Mouse (Mus musculus) embryonic stem cell, embryonic (primary cell): ENCODE results near the gene Fam69b.

Experiments used
- CTCF ChIA-PET, 4 experiments: fragments of 300-600 bp in 2 of 4; fragments of 350-600 bp in 2 of 4; sonication (Branson Sonifier 250); formaldehyde crosslinking; loops; one replicate each; lab custom pipeline; 2022; ENCODE audit warnings: inconsistent platforms in 2 of 4; lab: Charles Lee
- POLR2A ChIA-PET, 4 experiments: fragments of 300-600 bp in 2 of 4; fragments of 350-600 bp in 2 of 4; sonication (Branson Sonifier 250); formaldehyde crosslinking; loops; one replicate each; lab custom pipeline; 2022; ENCODE audit warnings: antibody characterized with exemption in 4 of 4, inconsistent platforms in 1 of 4; lab: Charles Lee

The Fam69b gene

DNA sequence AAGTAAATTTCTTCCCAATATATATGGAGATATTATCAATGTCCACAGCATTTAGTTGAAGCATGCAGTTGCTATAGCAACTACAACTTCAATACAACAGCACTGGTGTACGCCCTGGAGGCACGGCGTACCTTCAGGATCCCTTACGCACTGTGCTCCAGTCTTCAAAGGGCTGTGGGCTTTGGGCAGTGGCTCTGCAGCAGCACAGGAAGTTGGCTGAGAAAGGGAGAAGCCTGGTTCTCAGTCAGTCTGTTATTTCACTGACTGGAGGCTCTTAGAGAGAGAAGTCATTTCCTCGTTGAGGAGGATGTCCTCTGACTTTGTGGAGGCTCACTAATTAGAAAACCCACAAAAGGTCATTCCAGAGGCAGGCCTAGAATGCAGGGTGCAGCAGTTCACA is 5.3 kb upstream of the Fam69b start:
- POLR2A ChIA-PET, result interaction anchor here in 2 of 4 experiments (1.7 to 39.5 kb wide), 5 partner anchors 11 to 19 kb away, joined by 14 to 1354 read pairs (median 37); partner anchors contain the start of genes Agpat2 (in 2 of the 2) and Fam69b (in 1 of the 2)
- CTCF ChIA-PET, result interaction anchor here in 1 of 4 experiments (2.1 kb wide), 1 partner anchor 29 kb away, joined by 4 read pairs; no protein-coding TSS in a partner anchor

DNA sequence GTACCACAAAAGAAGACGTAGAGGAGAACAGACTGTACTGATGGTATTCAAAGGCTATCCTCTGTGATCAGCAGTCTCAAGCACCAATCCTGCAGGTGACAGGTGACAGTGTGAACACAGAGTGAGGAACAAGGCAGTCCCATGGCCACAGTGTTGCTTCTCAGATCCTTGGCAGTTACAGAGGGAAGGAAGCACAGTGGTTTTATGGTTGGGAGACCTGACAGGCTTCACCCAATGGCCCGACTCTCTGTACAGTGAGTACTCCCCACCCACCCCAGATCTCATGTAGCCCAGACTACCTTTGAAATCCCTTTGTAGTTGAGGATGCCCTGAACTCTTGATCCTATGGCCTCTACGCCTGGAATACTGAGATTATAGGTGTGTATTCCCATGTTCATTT is 2.8 kb upstream of the Fam69b start:
- CTCF ChIA-PET, result interaction anchor here in 2 of 4 experiments (0.6 to 0.7 kb wide), 2 partner anchors 206 to 1736 kb away, joined by 3 read pairs; no protein-coding TSS in a partner anchor

DNA sequence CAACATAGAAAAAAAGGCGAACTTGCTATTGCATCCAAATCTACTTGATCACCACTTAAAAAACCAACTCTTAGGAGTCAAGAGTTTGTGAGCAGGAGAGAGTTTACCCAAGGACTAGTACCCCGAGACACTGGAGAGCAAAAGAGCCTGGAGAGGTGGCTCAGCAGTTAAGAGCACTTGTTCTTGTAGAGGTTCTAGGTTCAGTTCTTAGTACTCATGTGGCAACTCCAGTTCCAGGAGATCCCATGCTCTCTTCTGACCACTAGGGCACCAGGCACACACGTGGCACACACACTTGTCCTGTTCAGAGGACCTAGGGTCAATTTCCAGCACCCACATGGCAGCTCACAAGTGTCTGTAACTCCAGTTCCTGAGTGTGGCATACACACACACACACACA is 2.2 kb upstream of the Fam69b start:
- ChIA-PET POLR2A (interaction anchor here (0.7 to 17.8 kb wide), 5 partner anchors 9 to 587 kb away, joined by 3 to 1354 read pairs (median 73); partner anchors contain the start of genes Agpat2 (in 2 of the 4) and Gm20532 (in 1 of the 4)), CTCF (interaction anchor here in 3 of 4 experiments (0.6 to 0.7 kb wide), 4 partner anchors 49 to 1445 kb away, joined by 3 read pairs; partner anchors contain the start of gene Nrarp (in 1 of the 3))

More for the DNA sequence above, 2.8 kb upstream of the Fam69b start:
- POLR2A ChIA-PET, result interaction anchor here in 3 of 4 experiments (0.7 to 17.8 kb wide), 4 partner anchors 11 to 588 kb away, joined by 3 to 1354 read pairs (median 241); partner anchors contain the start of genes Agpat2 (in 2 of the 3) and Gm20532 (in 1 of the 3)

DNA sequence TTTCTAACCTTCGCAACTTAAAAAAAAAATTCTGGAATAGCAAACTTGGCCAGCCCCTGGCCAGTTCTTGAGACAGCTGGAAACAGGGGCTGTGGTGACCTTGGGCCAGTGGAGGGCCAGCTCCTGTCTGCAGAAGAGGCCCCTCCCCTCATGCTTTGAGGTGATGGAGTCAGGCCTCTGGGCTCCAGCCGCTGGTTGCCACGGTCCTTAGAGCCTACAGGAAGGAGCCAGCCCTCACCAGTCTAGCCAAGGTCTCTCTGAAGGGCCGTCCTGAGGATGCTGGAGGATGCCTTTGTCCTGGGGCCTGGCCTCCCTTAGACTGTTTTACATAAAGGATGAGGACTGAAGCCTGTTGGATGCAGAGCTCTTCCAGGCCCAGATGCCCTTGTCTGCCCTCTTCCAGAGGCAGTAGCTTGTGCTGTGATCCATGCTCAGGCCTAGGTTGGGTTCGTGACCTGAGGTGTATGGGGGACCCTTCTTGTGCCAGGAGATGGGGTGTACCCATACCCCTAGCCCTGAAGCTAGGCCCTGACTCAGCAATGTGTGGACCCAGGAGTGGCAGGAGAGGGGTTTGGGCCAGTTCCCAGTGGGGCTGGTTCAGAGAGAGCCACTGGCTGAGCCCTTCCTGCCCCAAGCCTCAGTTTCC is 658 bp downstream of the Fam69b start:
- CTCF ChIA-PET, result interaction anchor here in 2 of 4 experiments (0.8 to 2.5 kb wide), 3 partner anchors 18 to 35 kb away, joined by 4 to 8 read pairs (median 7); partner anchors contain the start of gene Agpat2 (in 1 of the 2)
- POLR2A ChIA-PET, result interaction anchor here in 3 of 4 experiments (0.6 to 17.8 kb wide), 22 partner anchors 8 to 283 kb away, joined by 3 to 1354 read pairs (median 5); partner anchors contain the start of genes Agpat2 (in 3 of the 3), Gm20532 (in 2 of the 3), Sec16a (in 1 of the 3) and Surf6 (in 1 of the 3)

DNA sequence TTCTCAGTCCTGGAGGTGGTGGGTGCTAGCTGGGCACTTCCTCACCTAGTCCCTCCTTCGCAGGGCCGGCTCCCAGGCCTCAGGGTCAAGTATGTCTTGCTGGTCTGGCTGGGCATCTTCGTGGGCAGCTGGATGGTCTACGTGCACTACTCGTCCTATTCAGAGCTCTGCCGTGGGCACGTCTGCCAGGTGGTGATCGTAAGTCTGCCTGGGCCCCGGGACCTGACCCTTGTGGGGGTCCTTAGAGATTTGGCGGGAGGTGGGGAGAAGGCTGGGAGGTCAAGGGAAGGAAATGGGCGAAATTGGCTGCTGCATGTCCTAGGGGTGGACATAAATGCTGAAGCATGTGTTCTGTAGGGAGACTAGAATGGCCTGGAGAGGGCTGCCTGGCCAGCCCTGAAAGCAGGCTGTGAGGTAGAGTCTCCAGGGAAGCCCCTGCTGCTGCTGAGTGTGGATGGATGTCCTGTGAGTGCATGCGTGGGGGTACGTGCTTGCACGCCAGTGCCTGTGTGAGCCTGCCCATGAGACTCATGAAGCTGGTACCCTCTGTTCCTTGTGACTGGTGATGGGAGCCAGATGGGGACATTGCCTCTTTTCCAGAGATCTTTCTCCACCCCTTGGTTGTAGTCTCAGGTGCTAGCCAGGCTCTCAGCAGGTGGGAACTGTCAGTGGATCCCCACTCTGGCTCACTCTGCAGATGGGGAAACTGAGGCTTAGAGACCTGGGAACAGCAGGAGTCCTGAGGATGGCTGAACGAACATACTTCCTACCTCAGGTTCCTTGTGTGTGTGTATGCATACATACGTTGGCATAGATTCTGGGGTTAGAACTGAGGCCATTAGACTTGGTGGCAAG is 4.5 kb downstream of the Fam69b start:
- CTCF ChIA-PET, result no interaction called here
- POLR2A ChIA-PET, result interaction anchor here (0.7 to 17.8 kb wide), 13 partner anchors 10 to 664 kb away, joined by 3 to 1354 read pairs (median 5); partner anchors contain the start of genes Agpat2 (in 2 of the 4), Egfl7 (in 1 of the 4) and Gm20532 (in 1 of the 4)

DNA sequence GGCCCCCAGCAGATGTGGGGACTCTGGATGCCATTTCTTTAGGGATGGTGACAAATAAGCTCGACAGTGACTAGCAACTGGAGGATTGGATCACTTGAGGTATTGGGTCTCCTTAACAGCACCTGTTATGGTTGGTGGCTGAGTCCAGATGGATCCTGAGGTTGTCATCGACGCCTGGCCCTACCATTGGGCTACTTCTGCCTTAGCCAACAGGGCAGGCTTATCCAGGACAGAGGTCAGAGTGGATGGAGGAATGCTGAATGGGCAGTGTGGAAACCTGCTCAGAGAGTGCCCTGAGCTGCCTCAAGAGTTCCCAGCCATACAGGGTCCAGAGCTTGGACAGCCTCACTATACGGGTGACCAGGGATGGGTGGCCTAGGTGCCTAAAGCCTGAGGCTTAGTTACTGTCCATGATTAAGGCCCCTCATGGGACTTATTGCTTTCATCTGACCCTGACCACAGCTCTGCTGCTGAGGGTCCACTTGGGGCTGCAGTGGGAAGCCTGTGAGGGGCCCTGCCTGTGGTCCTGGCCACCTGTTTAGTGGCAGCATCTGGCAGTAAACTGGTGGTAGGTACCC is 5.8 kb downstream of the Fam69b start:
- ChIA-PET POLR2A (interaction anchor here (0.6 to 17.8 kb wide), 34 partner anchors 6 to 1099 kb away, joined by 3 to 1354 read pairs (median 10); partner anchors contain the start of genes Agpat2 (in 4 of the 4), Gm20532 (in 2 of the 4), Egfl7 (in 1 of the 4) and Fam69b (in 1 of the 4)), CTCF (interaction anchor here in 2 of 4 experiments (0.6 to 3.5 kb wide), 4 partner anchors 13 to 69 kb away, joined by 3 to 17 read pairs (median 8); partner anchors contain the start of gene Agpat2 (in 1 of the 2))

DNA sequence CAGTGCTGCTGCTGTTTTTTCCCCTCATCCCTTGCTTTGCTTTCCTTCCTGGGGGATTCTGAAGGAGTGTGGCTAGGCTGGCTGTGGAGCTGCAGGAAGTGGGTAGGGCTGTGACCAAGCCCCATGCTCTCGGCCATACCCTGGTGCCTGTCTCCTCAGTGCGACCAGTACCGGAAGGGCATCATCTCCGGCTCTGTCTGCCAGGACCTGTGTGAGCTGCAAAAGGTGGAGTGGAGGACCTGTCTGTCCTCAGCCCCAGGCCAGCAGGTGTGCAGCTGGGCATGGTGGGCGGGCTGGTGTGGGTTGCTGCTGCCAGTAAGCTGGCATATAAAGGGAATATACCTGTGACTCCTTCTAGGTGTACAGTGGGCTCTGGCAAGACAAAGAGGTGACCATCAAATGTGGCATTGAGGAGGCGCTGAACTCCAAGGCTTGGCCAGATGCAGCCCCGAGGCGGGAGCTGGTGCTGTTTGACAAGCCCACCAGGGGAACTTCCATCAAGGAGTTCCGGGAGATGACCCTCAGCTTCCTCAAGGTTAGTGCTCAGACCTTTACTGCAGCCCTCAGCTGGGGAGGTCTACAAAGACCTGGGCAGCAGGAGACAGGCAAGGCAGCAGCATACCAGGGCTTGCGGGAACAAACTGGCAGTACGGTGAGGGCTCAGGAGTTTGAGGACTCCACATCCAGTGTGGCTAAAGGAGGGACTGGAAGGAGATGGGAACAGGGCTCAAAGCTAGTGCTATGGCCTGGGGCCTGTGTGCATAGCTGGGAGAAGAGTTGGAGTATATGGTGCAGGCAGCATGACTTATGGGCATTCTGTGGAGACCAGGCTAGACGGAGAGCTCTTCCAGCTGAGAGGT is 6.6 kb downstream of the Fam69b start:
- ChIA-PET CTCF (interaction anchor here (0.6 to 3.5 kb wide), 8 partner anchors 12 to 70 kb away, joined by 3 to 17 read pairs (median 6); partner anchors contain the start of gene Agpat2 (in 2 of the 4)), POLR2A (interaction anchor here (0.6 to 17.8 kb wide), 87 partner anchors 7 to 1100 kb away, joined by 3 to 1354 read pairs (median 4); partner anchors contain the start of genes Agpat2 (in 4 of the 4), Fam69b (in 2 of the 4), Gm20532 (in 2 of the 4) and Sec16a (in 2 of the 4))

DNA sequence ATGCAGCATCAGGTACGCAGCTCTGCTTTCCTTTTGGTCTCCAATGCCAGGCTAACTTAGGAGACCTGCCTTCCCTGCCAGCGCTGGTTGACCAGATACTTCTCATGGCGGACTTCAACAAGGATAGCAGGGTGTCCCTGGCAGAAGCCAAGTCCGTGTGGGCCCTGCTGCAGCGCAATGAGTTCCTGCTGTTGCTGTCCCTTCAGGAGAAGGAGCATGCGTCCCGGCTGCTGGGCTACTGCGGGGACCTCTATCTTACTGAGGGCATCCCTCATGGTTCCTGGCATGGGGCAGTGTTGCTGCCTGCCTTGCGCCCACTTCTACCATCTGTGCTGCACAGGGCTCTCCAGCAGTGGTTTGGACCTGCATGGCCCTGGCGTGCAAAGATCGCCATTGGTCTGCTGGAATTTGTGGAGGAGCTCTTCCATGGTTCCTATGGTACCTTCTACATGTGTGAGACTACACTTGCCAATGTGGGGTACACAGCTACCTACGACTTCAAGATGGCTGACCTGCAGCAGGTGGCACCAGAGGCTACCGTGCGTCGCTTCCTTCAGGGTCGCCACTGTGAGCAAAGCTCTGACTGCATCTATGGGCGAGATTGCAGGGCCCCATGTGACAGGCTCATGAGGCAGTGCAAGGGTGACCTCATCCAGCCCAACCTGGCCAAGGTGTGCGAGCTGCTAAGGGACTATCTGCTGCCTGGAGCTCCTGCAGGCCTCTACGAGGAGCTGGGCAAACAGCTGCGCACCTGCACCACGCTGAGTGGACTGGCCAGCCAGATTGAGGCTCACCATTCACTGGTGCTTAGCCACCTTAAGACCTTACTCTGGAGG is 7.5 kb downstream of the Fam69b start:
- ChIA-PET CTCF (interaction anchor here (0.6 to 3.5 kb wide), 16 partner anchors 11 to 602 kb away, joined by 3 to 17 read pairs (median 6); partner anchors contain the start of gene Agpat2 (in 3 of the 4)), POLR2A (interaction anchor here (0.6 to 17.8 kb wide), 137 partner anchors 8 to 1436 kb away, joined by 3 to 1354 read pairs (median 4); partner anchors contain the start of genes Agpat2 (in 4 of the 4), Surf6 (in 4 of the 4), Fam69b (in 2 of the 4) and Gm20532 (in 2 of the 4))

DNA sequence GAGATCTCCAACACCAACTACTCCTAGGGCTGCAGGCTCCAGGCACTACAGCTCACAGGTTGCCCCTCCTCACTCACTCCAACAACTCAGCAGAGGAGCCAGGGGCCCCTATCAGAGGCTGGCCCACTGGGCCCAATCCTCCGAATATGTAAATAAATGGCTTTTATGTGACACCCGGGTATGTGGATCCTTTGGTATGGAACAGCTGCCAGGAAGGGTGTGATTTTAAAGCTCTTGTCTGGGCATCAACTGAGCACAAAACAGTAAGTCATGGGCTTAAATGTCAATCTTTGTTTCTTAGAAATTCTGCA is 8.0 kb downstream of the Fam69b start:
- POLR2A ChIA-PET, result interaction anchor here (0.6 to 17.8 kb wide), 120 partner anchors 8 to 1437 kb away, joined by 3 to 1354 read pairs (median 4); partner anchors contain the start of genes Agpat2 (in 4 of the 4), Gm20532 (in 3 of the 4), Surf6 (in 3 of the 4) and Fam69b (in 2 of the 4)
- CTCF ChIA-PET, result interaction anchor here (0.6 to 3.5 kb wide), 16 partner anchors 11 to 601 kb away, joined by 3 to 17 read pairs (median 6); partner anchors contain the start of gene Agpat2 (in 3 of the 4)

DNA sequence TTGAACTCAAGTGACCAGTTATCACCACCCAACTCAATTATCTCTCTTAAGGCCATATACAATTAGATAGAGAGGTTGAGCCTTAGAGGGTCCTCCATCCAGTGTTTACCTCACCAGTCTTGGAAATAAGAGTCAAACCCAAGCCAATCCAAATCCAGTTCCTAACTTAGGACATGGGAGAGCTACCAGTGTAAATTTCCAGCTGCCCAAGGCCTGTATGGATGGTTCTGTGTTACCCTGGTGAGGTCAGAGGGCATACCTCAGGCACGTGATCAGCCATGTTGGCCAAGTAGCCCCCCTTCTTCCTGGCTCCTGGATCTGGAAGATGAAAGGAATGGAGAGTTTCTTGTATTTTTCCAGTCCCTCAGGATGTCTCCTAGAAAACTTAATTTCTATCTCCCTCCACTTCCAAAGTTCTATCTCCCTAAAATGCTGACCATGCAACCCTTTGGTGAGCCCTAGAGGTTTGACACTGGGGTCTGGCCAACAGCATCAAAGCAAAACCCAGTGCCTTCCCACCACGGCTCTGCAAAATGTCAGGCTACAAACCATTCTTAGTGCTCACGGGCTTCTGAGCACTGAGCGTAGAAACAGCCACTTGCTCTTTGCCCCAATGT is 9.2 kb downstream of the Fam69b start:
- CTCF ChIA-PET, result interaction anchor here in 2 of 4 experiments (0.5 to 2.6 kb wide), 4 partner anchors 9 to 51 kb away, joined by 3 to 11 read pairs (median 3); partner anchors contain the start of gene Agpat2 (in 1 of the 2)
- POLR2A ChIA-PET, result interaction anchor here (0.6 to 17.8 kb wide), 57 partner anchors 9 to 902 kb away, joined by 3 to 1354 read pairs (median 6); partner anchors contain the start of genes Agpat2 (in 4 of the 4), Gm20532 (in 3 of the 4), Fam69b (in 2 of the 4) and Surf6 (in 2 of the 4)

DNA sequence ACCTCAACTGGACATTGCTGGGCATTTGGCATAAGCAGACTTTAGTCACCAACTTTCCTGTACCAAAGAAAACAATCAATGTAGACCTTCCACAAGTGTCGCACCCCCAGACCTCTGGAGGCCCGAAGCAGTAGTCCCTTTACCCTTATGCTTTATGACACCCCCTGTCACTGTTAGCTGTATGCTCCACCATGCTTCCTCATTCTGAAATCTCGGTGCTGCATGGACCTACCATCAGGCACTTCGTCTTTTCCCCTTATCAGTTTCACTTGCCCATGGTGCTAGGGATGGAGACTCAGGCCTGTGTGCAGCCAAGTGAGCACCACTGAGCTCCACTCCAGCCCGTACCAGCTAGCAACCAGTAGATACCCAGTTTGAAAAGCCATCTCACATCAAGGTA is 9.8 kb downstream of the Fam69b start:
- ChIA-PET CTCF (no interaction called here), POLR2A (interaction anchor here (0.6 to 17.8 kb wide), 46 partner anchors 9 to 372 kb away, joined by 3 to 1354 read pairs (median 5); partner anchors contain the start of genes Agpat2 (in 4 of the 4), Fam69b (in 3 of the 4), Surf6 (in 2 of the 4) and Egfl7 (in 1 of the 4))

DNA sequence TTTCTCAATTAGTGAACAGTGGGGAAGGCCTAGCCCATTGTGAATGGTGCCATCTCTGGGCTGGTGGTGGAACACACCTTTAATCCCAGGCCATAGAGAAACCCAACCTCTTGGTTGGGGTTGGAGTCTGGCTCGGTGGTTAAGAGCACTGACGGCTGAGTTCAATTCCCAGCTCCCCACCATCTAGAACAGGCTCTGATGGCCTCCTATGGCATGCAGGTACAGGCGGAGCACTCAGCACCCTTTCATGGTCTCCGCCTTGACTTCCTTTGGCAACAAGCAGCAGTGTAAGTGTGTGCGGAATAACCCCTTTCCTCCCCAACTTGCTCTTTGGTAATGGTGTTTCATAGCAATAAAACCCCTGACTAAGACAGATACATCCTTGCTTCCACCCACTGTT is 10.3 kb downstream of the Fam69b start:
- ChIA-PET CTCF (interaction anchor here in 1 of 4 experiments (0.6 to 0.8 kb wide), 2 partner anchors 29 to 44 kb away, joined by 3 read pairs; no protein-coding TSS in a partner anchor), POLR2A (interaction anchor here (0.6 to 17.8 kb wide), 55 partner anchors 8 to 694 kb away, joined by 3 to 1354 read pairs (median 5); partner anchors contain the start of genes Agpat2 (in 4 of the 4), Fam69b (in 4 of the 4), Surf6 (in 3 of the 4) and Egfl7 (in 1 of the 4))

DNA sequence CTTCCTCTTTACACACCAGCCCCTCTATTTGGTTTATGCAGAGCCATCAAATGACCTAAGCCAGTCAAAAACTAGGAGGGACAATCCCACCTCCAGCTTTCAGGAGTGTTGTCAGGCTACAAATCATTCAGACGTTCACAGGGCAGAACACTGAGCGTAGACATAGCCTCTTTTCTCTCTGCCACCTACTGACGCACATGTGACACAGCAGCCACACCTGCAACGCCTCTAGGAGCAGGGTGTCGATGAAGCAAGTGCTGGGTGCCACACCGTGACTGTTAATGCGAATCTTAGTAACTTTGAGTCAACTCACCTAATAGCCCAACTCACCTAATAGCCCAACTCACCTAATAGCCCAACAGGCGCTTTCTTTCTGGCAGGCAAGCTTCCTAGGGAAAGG is 10.8 kb downstream of the Fam69b start:
- ChIA-PET CTCF (interaction anchor here in 1 of 4 experiments (0.6 to 0.8 kb wide), 2 partner anchors 29 to 45 kb away, joined by 3 read pairs; no protein-coding TSS in a partner anchor), POLR2A (interaction anchor here (0.7 to 17.8 kb wide), 41 partner anchors 9 to 695 kb away, joined by 3 to 1354 read pairs (median 5); partner anchors contain the start of genes Agpat2 (in 4 of the 4), Fam69b (in 4 of the 4), Surf6 (in 3 of the 4) and Egfl7 (in 1 of the 4))
